Mouse (Mus musculus): Measurements from ENCODE around the gene Vamp3. TPM values are rescaled to one million over a fixed set of nuclear protein-coding genes. Genes with fewer than 3 reads are reported as not detected.

The Vamp3 gene
- 16.6 and 34.5 TPM in 2 replicates for polyA plus RNA-seq (2012; rRNA removed)

DNA sequence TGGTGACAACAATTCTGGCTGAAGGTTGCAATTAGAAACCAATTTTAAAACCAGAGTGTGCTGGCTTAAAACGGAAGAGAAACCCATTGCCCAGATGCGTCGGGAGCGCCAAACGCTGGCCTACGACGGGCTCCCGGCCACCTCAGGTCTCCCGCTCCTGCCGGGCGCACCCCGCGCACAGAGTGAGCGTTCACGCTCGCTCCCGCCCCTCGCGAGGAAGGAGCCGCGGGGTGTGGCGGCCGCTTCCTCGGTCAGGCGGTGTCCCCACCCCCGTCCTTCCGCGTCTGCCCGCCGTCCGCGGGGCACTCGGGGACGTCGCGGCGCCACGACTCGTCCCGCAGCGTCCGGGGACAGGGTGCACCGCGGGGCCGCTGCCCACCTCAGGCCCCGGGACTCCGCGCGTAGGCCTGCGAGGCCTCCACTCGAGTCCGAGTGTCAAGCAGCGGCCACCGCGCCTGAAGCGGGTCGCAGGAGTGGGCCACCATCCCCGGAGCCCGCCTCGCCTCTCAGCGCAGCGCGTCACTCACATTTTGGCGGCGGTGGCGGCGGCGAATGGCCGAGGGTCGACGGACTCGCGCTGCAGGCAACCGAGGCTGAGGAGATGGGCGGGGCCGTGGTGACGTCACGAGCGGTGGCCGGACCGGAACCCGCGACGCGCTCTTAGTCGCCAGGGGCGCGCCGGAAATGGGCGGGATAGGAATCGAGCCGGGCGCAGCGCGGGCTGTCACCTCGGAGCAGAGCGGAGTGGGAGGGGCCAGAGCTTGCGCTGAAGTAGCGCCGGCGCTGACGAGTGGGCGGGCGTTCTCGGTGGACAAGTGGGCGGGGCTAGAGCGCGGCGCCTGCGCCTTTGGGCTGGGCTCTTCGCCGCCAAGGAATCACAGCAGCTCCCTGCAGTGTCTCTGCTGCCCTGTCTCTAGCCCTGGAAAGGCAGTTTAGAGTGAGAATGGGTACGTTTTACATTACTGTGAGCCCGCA, at the start of gene Vamp3:
Gene Vamp3 (minus strand): TSS at position 617 of the 975 bp plus-strand sequence.
- Histone ChIP-seq H3K36me3 (ENCODE audit: control insufficient read depth, insufficient read depth, low read length) (peaks cover 10% of the 10 kb centered on the region), H3K27ac (ENCODE audit: insufficient read depth, low read depth, low read length) (peak within 1 kb of the TSS; percentile 99), H3K4me3 (ENCODE audit: low read depth, low read length) (peak within 1 kb of the TSS; percentile 75), H3K27me3 (ENCODE audit: control insufficient read depth, insufficient read depth, low read length) (no peaks in the 10 kb centered on the region), H3K4me1 (ENCODE audit: control insufficient read depth, insufficient read depth, insufficient read length, low read length) (peaks cover 2% of the 10 kb centered on the region; the same call in 1 of the 2 replicates)
- WGBS: under 1% methylated on average over 114 of the region's 114 CpGs
- TF ChIP-seq CTCF (IDR thresholded peaks at IDR 0.05; ENCODE audit: extremely low read depth, insufficient read length, insufficient replicate concordance, low read depth, low read length) (no peak), POLR2A (IDR thresholded peaks at IDR 0.05; ENCODE audit: low read depth, low read length) (peak; percentile 48; the same call in 1 of the 2 replicates)

DNA sequence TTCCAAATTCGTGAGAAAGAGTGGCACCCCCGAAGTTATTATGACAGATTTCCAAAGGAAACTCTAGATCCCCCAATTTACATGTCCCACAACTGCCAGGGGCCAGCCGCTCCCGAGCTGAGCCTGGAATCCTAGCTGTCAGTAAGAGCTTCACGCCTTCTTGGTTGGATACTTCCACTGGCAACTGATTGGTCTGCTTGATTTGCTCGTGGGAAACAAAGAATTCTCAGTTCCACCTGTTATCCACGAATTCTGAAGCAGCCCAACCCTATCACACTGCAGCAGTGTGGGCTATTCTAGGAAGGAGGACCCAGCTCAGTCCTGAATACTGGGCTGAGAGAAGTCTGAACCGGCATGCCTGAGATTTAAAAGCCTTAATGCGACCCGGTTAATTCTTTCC, 48.7 kb upstream of the Vamp3 start:
- no peak for TF ChIP-seq CTCF (IDR thresholded peaks at IDR 0.05; ENCODE audit: extremely low read depth, insufficient read length, insufficient replicate concordance, low read depth, low read length)
- no peak for TF ChIP-seq POLR2A (IDR thresholded peaks at IDR 0.05; ENCODE audit: low read depth, low read length)
- 43% methylated on average over 10 of the region's 10 CpGs for WGBS
- Histone ChIP-seq H3K4me3 (ENCODE audit: low read depth, low read length) (no peak overlapping the region), H3K27ac (ENCODE audit: insufficient read depth, low read depth, low read length) (no peak overlapping the region), H3K36me3 (ENCODE audit: control insufficient read depth, insufficient read depth, low read length) (no peaks in the 10 kb centered on the region), H3K27me3 (ENCODE audit: control insufficient read depth, insufficient read depth, low read length) (peaks cover 21% of the 10 kb centered on the region), H3K4me1 (ENCODE audit: control insufficient read depth, insufficient read depth, insufficient read length, low read length) (peaks cover 5% of the 10 kb centered on the region; the same call in 1 of the 2 replicates)

DNA sequence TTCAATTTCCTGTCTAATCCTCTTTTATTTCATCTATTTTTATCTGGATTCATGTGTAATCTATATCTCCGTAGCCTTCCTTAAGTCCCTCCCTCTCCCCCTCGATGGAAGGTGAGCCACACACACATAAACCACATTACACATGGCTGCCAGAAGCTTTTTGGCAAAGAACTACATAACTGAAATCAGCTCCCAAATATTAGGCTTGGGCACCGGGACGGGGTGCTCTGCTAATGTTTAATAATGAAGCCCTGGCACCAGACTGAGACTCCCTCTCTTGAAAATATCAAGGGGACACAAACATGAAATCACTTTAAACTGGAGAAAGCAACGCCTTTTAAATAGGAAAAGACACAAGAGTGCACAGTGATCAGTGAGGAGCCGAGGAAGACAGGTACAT, 48.1 kb upstream of the Vamp3 start:
- no peak overlapping the region for H3K4me3 ChIP-seq (ENCODE audit: low read depth, low read length)
- H3K4me1 ChIP-seq (ENCODE audit: control insufficient read depth, insufficient read depth, insufficient read length, low read length): peaks cover 5% of the 10 kb centered on the region; the same call in 1 of the 2 replicates
- WGBS: 61% methylated on average over 6 of the region's 6 CpGs
- peaks cover 21% of the 10 kb centered on the region for H3K27me3 ChIP-seq (ENCODE audit: control insufficient read depth, insufficient read depth, low read length)
- TF ChIP-seq CTCF (IDR thresholded peaks at IDR 0.05; ENCODE audit: extremely low read depth, insufficient read length, insufficient replicate concordance, low read depth, low read length) (no peak), POLR2A (IDR thresholded peaks at IDR 0.05; ENCODE audit: low read depth, low read length) (no peak)
- H3K36me3 ChIP-seq (ENCODE audit: control insufficient read depth, insufficient read depth, low read length): no peaks in the 10 kb centered on the region
- H3K27ac ChIP-seq (ENCODE audit: insufficient read depth, low read depth, low read length): no peak overlapping the region

DNA sequence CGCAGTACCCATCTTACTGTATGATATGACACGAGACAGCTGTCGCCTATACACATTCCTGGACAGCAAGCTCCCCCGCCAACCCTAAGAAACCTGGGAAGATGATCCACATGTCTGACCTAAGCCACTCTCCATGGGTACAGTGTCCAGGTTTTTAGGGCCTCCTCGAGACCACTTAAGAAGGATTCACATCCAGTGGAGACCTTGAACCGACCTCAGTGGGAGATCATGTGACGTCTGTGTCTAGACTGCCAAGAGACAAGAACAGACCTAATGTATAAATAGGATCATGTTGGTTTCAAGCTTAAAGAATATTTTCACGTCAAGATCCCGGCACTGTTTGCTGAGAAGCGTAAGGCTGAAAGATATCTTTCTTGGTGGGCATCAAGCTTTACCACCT, 46.4 kb upstream of the Vamp3 start:
- no peak for TF ChIP-seq POLR2A (IDR thresholded peaks at IDR 0.05; ENCODE audit: low read depth, low read length)
- TF ChIP-seq CTCF (IDR thresholded peaks at IDR 0.05; ENCODE audit: extremely low read depth, insufficient read length, insufficient replicate concordance, low read depth, low read length): no peak
- Histone ChIP-seq H3K4me1 (ENCODE audit: control insufficient read depth, insufficient read depth, insufficient read length, low read length) (peaks cover 5% of the 10 kb centered on the region; the same call in 1 of the 2 replicates), H3K27me3 (ENCODE audit: control insufficient read depth, insufficient read depth, low read length) (peaks cover 19% of the 10 kb centered on the region), H3K27ac (ENCODE audit: insufficient read depth, low read depth, low read length) (no peak overlapping the region), H3K4me3 (ENCODE audit: low read depth, low read length) (no peak overlapping the region), H3K36me3 (ENCODE audit: control insufficient read depth, insufficient read depth, low read length) (no peaks in the 10 kb centered on the region)
- WGBS: 84% methylated on average over 10 of the region's 10 CpGs

DNA sequence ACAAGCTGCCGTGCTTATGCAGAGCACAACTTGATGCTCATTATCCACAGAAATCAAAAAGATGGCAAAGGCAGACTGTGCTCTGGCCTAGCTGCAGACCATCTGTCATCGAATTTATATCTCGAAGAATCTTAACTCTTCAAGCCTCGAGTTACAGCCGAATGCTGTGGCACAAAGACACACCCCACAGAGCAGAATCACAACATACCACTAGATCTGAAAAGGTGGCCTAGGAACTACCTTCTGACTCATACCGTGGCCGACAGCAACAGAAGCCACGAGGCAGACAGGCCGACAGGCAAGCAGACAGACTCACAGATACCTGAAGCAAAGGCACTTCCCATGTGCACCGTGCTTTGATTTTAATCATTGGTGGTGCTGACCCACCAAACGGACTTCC, 45.9 kb upstream of the Vamp3 start:
- TF ChIP-seq CTCF (IDR thresholded peaks at IDR 0.05; ENCODE audit: extremely low read depth, insufficient read length, insufficient replicate concordance, low read depth, low read length) (no peak), POLR2A (IDR thresholded peaks at IDR 0.05; ENCODE audit: low read depth, low read length) (no peak)
- Histone ChIP-seq H3K36me3 (ENCODE audit: control insufficient read depth, insufficient read depth, low read length) (no peaks in the 10 kb centered on the region), H3K27me3 (ENCODE audit: control insufficient read depth, insufficient read depth, low read length) (peaks cover 15% of the 10 kb centered on the region), H3K4me3 (ENCODE audit: low read depth, low read length) (no peak overlapping the region), H3K27ac (ENCODE audit: insufficient read depth, low read depth, low read length) (no peak overlapping the region), H3K4me1 (ENCODE audit: control insufficient read depth, insufficient read depth, insufficient read length, low read length) (peaks cover 5% of the 10 kb centered on the region; the same call in 1 of the 2 replicates)
- 83% methylated on average over 11 of the region's 11 CpGs for WGBS

DNA sequence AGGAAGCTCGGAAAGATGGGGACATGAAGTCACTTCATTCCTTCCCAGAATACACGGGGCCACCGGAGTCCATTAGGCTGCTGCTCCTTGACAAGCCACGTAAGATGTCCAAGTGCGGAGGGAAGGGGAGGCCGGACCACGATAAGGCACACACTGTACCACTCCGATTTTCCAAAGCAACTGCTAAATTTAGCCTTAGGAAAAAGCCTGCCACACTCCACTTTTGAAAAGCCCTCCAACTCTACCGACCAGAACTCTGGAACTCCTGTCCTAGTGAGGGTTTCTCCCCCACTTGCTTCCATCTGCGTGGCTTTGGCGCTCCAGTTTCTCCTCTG, 39.3 kb upstream of the Vamp3 start:
- 82% methylated on average over 11 of the region's 11 CpGs for WGBS
- no peaks in the 10 kb centered on the region for H3K36me3 ChIP-seq (ENCODE audit: control insufficient read depth, insufficient read depth, low read length)
- no peak overlapping the region for H3K27ac ChIP-seq (ENCODE audit: insufficient read depth, low read depth, low read length)
- TF ChIP-seq CTCF (IDR thresholded peaks at IDR 0.05; ENCODE audit: extremely low read depth, insufficient read length, insufficient replicate concordance, low read depth, low read length) (no peak), POLR2A (IDR thresholded peaks at IDR 0.05; ENCODE audit: low read depth, low read length) (no peak)
- no peaks in the 10 kb centered on the region for H3K4me1 ChIP-seq (ENCODE audit: control insufficient read depth, insufficient read depth, insufficient read length, low read length)
- H3K27me3 ChIP-seq (ENCODE audit: control insufficient read depth, insufficient read depth, low read length): no peaks in the 10 kb centered on the region
- no peak overlapping the region for H3K4me3 ChIP-seq (ENCODE audit: low read depth, low read length)

Measured in small intestine, adult 2 months (tissue).